Mouse (Mus musculus): ENCODE data around the gene Gm48551. TPM values are rescaled to one million over a fixed set of nuclear protein-coding genes. Genes with fewer than 3 reads are reported as not detected.

The Gm48551 gene
- polyA plus RNA-seq, 1 experiment from 2014 or later, result 1.9 TPM

GRCm38 (mm10) chr10:81403511-81403910, 19.2 kb downstream of the Gm48551 start:
- peaks cover 57% of the 10 kb centered on the region for H3K4me1 ChIP-seq (replicated peaks; ENCODE audit: control insufficient read depth, insufficient read depth, low read length)
- DNase-seq (ENCODE audit: low spot score) (no peak), ATAC-seq (replicated peaks; ENCODE audit: low FRiP score) (no peak)
- peaks cover 27% of the 10 kb centered on the region for H3K27me3 ChIP-seq (replicated peaks; ENCODE audit: control insufficient read depth, insufficient read depth, low read length)
- H3K9ac ChIP-seq (ENCODE audit: low read depth, low read length), result no peak overlapping the region
- H3K27ac ChIP-seq (ENCODE audit: low read depth, low read length), result peak overlapping the region; percentile 60; the same call in 1 of the 2 replicates
- 0 out of 2 replicates have a peak overlapping the region, but pooled peaks have one; percentile 9 for H3K4me2 ChIP-seq
- H3K4me3 ChIP-seq (ENCODE audit: low read depth, low read length), result no peak overlapping the region
- no peaks in the 10 kb centered on the region for H3K9me3 ChIP-seq (ENCODE audit: control insufficient read depth, low read length)
- WGBS, result 72% methylated on average over 10 of the region's 10 CpGs
- H3K36me3 ChIP-seq (ENCODE audit: control insufficient read depth, insufficient read depth, low read length), result peaks cover 9% of the 10 kb centered on the region

- peaks cover 27% of the 10 kb centered on the region for H3K27me3 ChIP-seq (replicated peaks; ENCODE audit: control insufficient read depth, insufficient read depth, low read length)
- H3K27ac ChIP-seq (ENCODE audit: low read depth, low read length), result no peak overlapping the region
- peaks cover 9% of the 10 kb centered on the region for H3K36me3 ChIP-seq (ENCODE audit: control insufficient read depth, insufficient read depth, low read length)
Observed at GRCm38 (mm10) chr10:81404082-81404481, 19.8 kb downstream of the Gm48551 start.

GRCm38 (mm10) chr10:81404720-81405119, 20.5 kb downstream of the Gm48551 start:
- no peak for ATAC-seq (replicated peaks; ENCODE audit: low FRiP score)
- H3K4me3 ChIP-seq (ENCODE audit: low read depth, low read length), result no peak overlapping the region
- peaks cover 5% of the 10 kb centered on the region for H3K36me3 ChIP-seq (ENCODE audit: control insufficient read depth, insufficient read depth, low read length)

More at GRCm38 (mm10) chr10:81404082-81404481, 19.8 kb downstream of the Gm48551 start:
- H3K4me1 ChIP-seq (replicated peaks; ENCODE audit: control insufficient read depth, insufficient read depth, low read length), result peaks cover 63% of the 10 kb centered on the region
- WGBS, result 29% methylated on average over 9 of the region's 9 CpGs
- H3K4me2 ChIP-seq, result no peak overlapping the region
- no peak for DNase-seq (ENCODE audit: low spot score)
- ATAC-seq (replicated peaks; ENCODE audit: low FRiP score), result no peak
- H3K9ac ChIP-seq (ENCODE audit: low read depth, low read length), result no peak overlapping the region
- no peak overlapping the region for H3K4me3 ChIP-seq (ENCODE audit: low read depth, low read length)
- no peaks in the 10 kb centered on the region for H3K9me3 ChIP-seq (ENCODE audit: control insufficient read depth, low read length)

GRCm38 (mm10) chr10:81405588-81406201, 21.4 kb downstream of the Gm48551 start:
- Histone ChIP-seq H3K4me2 (no peak overlapping the region), H3K4me3 (ENCODE audit: low read depth, low read length) (no peak overlapping the region), H3K9ac (ENCODE audit: low read depth, low read length) (no peak overlapping the region), H3K4me1 (replicated peaks; ENCODE audit: control insufficient read depth, insufficient read depth, low read length) (peaks cover 79% of the 10 kb centered on the region), H3K27ac (ENCODE audit: low read depth, low read length) (no peak overlapping the region), H3K36me3 (ENCODE audit: control insufficient read depth, insufficient read depth, low read length) (peaks cover 2% of the 10 kb centered on the region; the same call in 1 of the 2 replicates), H3K9me3 (ENCODE audit: control insufficient read depth, low read length) (no peaks in the 10 kb centered on the region), H3K27me3 (replicated peaks; ENCODE audit: control insufficient read depth, insufficient read depth, low read length) (peaks cover 24% of the 10 kb centered on the region)
- DNase-seq (ENCODE audit: low spot score) (no peak), ATAC-seq (replicated peaks; ENCODE audit: low FRiP score) (no peak)
- WGBS, result 42% methylated on average over 13 of the region's 13 CpGs

More at GRCm38 (mm10) chr10:81404720-81405119, 20.5 kb downstream of the Gm48551 start:
- H3K9me3 ChIP-seq (ENCODE audit: control insufficient read depth, low read length), result no peaks in the 10 kb centered on the region
- 33% methylated on average over 18 of the region's 18 CpGs for WGBS
- peak overlapping the region; percentile 20; the same call in 1 of the 2 replicates for H3K4me2 ChIP-seq
- peaks cover 27% of the 10 kb centered on the region for H3K27me3 ChIP-seq (replicated peaks; ENCODE audit: control insufficient read depth, insufficient read depth, low read length)
- DNase-seq (ENCODE audit: low spot score), result no peak
- H3K9ac ChIP-seq (ENCODE audit: low read depth, low read length), result peak overlapping the region; percentile 37; the same call in 1 of the 2 replicates
- H3K4me1 ChIP-seq (replicated peaks; ENCODE audit: control insufficient read depth, insufficient read depth, low read length), result peaks cover 69% of the 10 kb centered on the region
- no peak overlapping the region for H3K27ac ChIP-seq (ENCODE audit: low read depth, low read length)

- Histone ChIP-seq H3K36me3 (ENCODE audit: control insufficient read depth, insufficient read depth, low read length) (no peaks in the 10 kb centered on the region; the same call in 1 of the 2 replicates), H3K27me3 (replicated peaks; ENCODE audit: control insufficient read depth, insufficient read depth, low read length) (peaks cover 24% of the 10 kb centered on the region), H3K9me3 (ENCODE audit: control insufficient read depth, low read length) (no peaks in the 10 kb centered on the region), H3K9ac (ENCODE audit: low read depth, low read length) (no peak overlapping the region; the same call in 1 of the 2 replicates), H3K27ac (ENCODE audit: low read depth, low read length) (peak overlapping the region; percentile 75), H3K4me2 (peak overlapping the region; percentile 48), H3K4me3 (ENCODE audit: low read depth, low read length) (peak overlapping the region; percentile 34), H3K4me1 (replicated peaks; ENCODE audit: control insufficient read depth, insufficient read depth, low read length) (peaks cover 80% of the 10 kb centered on the region)
- ATAC-seq (replicated peaks; ENCODE audit: low FRiP score), result no peak
- WGBS, result 24% methylated on average over 24 of the region's 24 CpGs
- no peak for DNase-seq (ENCODE audit: low spot score)
Observed at GRCm38 (mm10) chr10:81406504-81407440, 22.5 kb downstream of the Gm48551 start.

- Histone ChIP-seq H3K36me3 (ENCODE audit: control insufficient read depth, insufficient read depth, low read length) (no peaks in the 10 kb centered on the region; the same call in 1 of the 2 replicates), H3K4me2 (peak overlapping the region; percentile 48), H3K27me3 (replicated peaks; ENCODE audit: control insufficient read depth, insufficient read depth, low read length) (peaks cover 24% of the 10 kb centered on the region), H3K9ac (ENCODE audit: low read depth, low read length) (peak overlapping the region; percentile 14; the same call in 1 of the 2 replicates), H3K9me3 (ENCODE audit: control insufficient read depth, low read length) (no peaks in the 10 kb centered on the region), H3K4me1 (replicated peaks; ENCODE audit: control insufficient read depth, insufficient read depth, low read length) (peaks cover 80% of the 10 kb centered on the region), H3K27ac (ENCODE audit: low read depth, low read length) (peak overlapping the region; percentile 75), H3K4me3 (ENCODE audit: low read depth, low read length) (peak overlapping the region; percentile 34)
- DNase-seq (ENCODE audit: low spot score) (no peak), ATAC-seq (replicated peaks; ENCODE audit: low FRiP score) (no peak)
- WGBS, result 16% methylated on average over 31 of the region's 31 CpGs
Observed at GRCm38 (mm10) chr10:81407539-81408423, 23.5 kb downstream of the Gm48551 start.

GRCm38 (mm10) chr10:81408424-81408729, 24.1 kb downstream of the Gm48551 start:
- Histone ChIP-seq H3K27ac (ENCODE audit: low read depth, low read length) (peak overlapping the region; percentile 75), H3K9ac (ENCODE audit: low read depth, low read length) (0 out of 2 replicates have a peak overlapping the region, but pooled peaks have one; percentile 14), H3K36me3 (ENCODE audit: control insufficient read depth, insufficient read depth, low read length) (no peaks in the 10 kb centered on the region; the same call in 1 of the 2 replicates), H3K9me3 (ENCODE audit: control insufficient read depth, low read length) (no peaks in the 10 kb centered on the region), H3K4me2 (peak overlapping the region; percentile 48), H3K4me1 (replicated peaks; ENCODE audit: control insufficient read depth, insufficient read depth, low read length) (peaks cover 80% of the 10 kb centered on the region), H3K4me3 (ENCODE audit: low read depth, low read length) (peak overlapping the region; percentile 21; the same call in 1 of the 2 replicates), H3K27me3 (replicated peaks; ENCODE audit: control insufficient read depth, insufficient read depth, low read length) (peaks cover 24% of the 10 kb centered on the region)
- DNase-seq (ENCODE audit: low spot score) (no peak), ATAC-seq (replicated peaks; ENCODE audit: low FRiP score) (no peak)
- 32% methylated on average over 13 of the region's 13 CpGs for WGBS

GRCm38 (mm10) chr10:81408871-81409291, 24.6 kb downstream of the Gm48551 start:
- peaks cover 24% of the 10 kb centered on the region for H3K27me3 ChIP-seq (replicated peaks; ENCODE audit: control insufficient read depth, insufficient read depth, low read length)
- DNase-seq (ENCODE audit: low spot score) (peak; percentile 85), ATAC-seq (replicated peaks; ENCODE audit: low FRiP score) (peak; percentile 76)
- H3K4me2 ChIP-seq, result peak overlapping the region; percentile 48
- 3% methylated on average over 9 of the region's 9 CpGs for WGBS
- H3K9ac ChIP-seq (ENCODE audit: low read depth, low read length), result 0 out of 2 replicates have a peak overlapping the region, but pooled peaks have one; percentile 35
- H3K27ac ChIP-seq (ENCODE audit: low read depth, low read length), result peak overlapping the region; percentile 75
- H3K36me3 ChIP-seq (ENCODE audit: control insufficient read depth, insufficient read depth, low read length), result no peaks in the 10 kb centered on the region; the same call in 1 of the 2 replicates
- no peaks in the 10 kb centered on the region for H3K9me3 ChIP-seq (ENCODE audit: control insufficient read depth, low read length)
- peaks cover 84% of the 10 kb centered on the region for H3K4me1 ChIP-seq (replicated peaks; ENCODE audit: control insufficient read depth, insufficient read depth, low read length)
- H3K4me3 ChIP-seq (ENCODE audit: low read depth, low read length), result peak overlapping the region; percentile 21; the same call in 1 of the 2 replicates

Measured in liver, embryonic 11.5 days (tissue).